Mouse (Mus musculus) left cerebral cortex, postnatal 14 days (tissue): ENCODE results near the gene Tmem132a. TPM values are rescaled to one million over a fixed set of nuclear protein-coding genes. Genes with fewer than 3 reads are reported as not detected.

Source experiments
- DNase-seq, 2 experiments: peaks; one replicate each; pipeline ENCODE4 v3.0.0; 2021 to 2022; ENCODE audit warnings: low spot score in 2 of 2, mixed read lengths in 1 of 2
- intact Hi-C: fragments of 180-260 bp; cut with DNase I; formaldehyde crosslinking; loops from one replicate; pipeline ENCODE4 v1.15.1; 2025
- total RNA-seq, 2 experiments: library from RNA; stranded (reverse); gene quantifications; 2 replicates each; pipeline ENCODE4 v1.2.3; 2021

Gene Tmem132a
- total RNA-seq, 2 experiments from 2014 or later, result 344 to 360 TPM

- intact Hi-C loops, result loop anchor here (5.0 kb wide), 1 partner anchor 58 kb away; the partner anchor contains the start of gene Tmem132a
- DNase-seq, result peak; percentile 81 to 94
Measured at GRCm38 (mm10) chr19:10809428-10810175, 60.1 kb downstream of the Tmem132a start.

DNA sequence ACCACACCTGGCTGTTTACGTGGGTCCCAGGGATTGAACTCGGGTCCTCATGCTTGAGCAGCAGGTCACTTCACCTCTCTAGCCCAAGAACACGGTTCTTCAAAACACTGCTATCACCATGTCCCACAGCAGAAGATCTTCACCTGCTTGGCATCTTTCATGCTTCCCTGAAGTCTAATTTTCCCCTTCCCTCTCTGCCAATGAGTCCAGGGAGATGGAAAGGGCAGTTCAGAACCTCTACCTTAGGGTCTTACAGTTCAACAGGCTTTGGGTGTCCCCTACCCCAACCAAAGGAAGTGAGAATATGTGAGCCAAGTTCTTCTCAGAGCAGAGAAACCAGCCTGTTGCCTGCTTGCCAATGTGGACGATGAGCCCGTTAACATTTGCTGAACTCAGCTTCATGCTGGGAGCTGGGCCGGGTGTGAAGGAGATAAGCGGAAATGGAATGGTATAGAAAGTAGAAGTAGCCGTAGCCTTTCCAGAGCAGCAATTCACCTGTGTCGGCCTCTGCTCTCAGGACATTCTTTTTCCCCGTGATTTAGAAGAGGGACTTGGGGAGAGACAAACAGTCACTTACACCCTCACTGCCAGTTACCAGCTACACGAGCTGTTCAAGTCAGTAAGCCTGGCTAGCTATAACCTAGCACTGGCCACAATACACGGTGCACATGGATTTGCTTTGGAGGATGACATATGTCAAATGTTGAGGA lies 61.1 kb downstream of the Tmem132a start:
- intact Hi-C loops, result loop anchor here (5.0 kb wide), 1 partner anchor 59 kb away; the partner anchor contains the start of gene Tmem132a
- no peak for DNase-seq

Other genes starting within 250 kb of the Tmem132a start
- gene Vwce, start 235.7 kb downstream of the Tmem132a start, total RNA-seq, result under 1 TPM; 0.37 to 0.76 TPM
- gene Pga5, start 191.9 kb downstream of the Tmem132a start, total RNA-seq, result not detected
- 10 to 100 TPM; 29.3 to 32.5 TPM for gene Vps37c, start 181.2 kb downstream of the Tmem132a start, total RNA-seq
- gene Cd5, start 130.9 kb downstream of the Tmem132a start, total RNA-seq, result under 1 TPM; 0.17 to 0.22 TPM
- 1 to 10 TPM; 1.3 to 1.5 TPM for gene Cd6, start 39.9 kb downstream of the Tmem132a start, total RNA-seq
- gene Slc15a3, start 30.2 kb downstream of the Tmem132a start, total RNA-seq, result 1 to 10 TPM; 1.4 to 1.5 TPM
- 10 to 100 TPM; 41.0 to 48.8 TPM for gene Tmem109, start 12.1 kb upstream of the Tmem132a start, total RNA-seq
- 100 to 1,000 TPM; 185 to 190 TPM for gene Prpf19, start 25.3 kb upstream of the Tmem132a start, total RNA-seq
- gene Zp1, start 50.7 kb upstream of the Tmem132a start, total RNA-seq, result not detected
- under 1 TPM; 0.32 to 0.33 TPM for gene Ptgdr2, start 67.2 kb upstream of the Tmem132a start, total RNA-seq
- 1 to 10 TPM; 8.5 to 8.9 TPM for gene Ccdc86, start 79.3 kb upstream of the Tmem132a start, total RNA-seq
- gene Ms4a10, start 104.7 kb upstream of the Tmem132a start, total RNA-seq, result not detected
- gene Ms4a15, start 123.3 kb upstream of the Tmem132a start, total RNA-seq, result under 1 TPM in 1 of 2 experiments, not detected in 1; 0.80 TPM
- gene Ms4a18, start 148.1 kb upstream of the Tmem132a start, total RNA-seq, result not detected
- gene Ms4a8a, start 211.2 kb upstream of the Tmem132a start, total RNA-seq, result not detected